Mouse (Mus musculus): Measurements from ENCODE around the gene Erlec1.

The Erlec1 gene

DNA sequence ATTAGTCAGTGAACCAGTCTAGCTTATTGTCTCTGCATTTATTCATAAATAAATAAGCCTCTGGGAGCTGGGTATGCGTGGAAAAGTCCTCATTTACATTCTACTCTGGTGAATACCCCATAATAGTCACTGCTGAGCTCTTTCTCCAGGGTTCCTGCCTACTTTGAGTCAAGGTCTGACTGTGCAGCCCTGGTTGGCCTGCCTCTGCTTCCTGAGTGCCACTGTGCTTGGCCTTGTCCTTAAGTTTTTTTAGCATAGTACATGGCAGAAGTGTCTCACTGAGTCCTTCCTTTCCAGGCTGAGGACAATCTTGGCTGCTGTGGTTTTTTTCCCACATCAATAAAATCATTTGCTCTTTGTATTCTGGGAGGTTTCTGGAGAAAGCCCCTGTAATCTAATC, 33.5 kb downstream of the Erlec1 start:
- no peak for DNase-seq (ENCODE audit: low read depth, low spot score)
- H3K36me3 ChIP-seq (ENCODE audit: control insufficient read depth, insufficient read depth, low read length, poor library complexity, severe bottlenecking), result no peaks in the 10 kb centered on the region
- no peaks in the 10 kb centered on the region for H3K27me3 ChIP-seq (ENCODE audit: control insufficient read depth, insufficient read depth, low read length, poor library complexity, severe bottlenecking)

DNA sequence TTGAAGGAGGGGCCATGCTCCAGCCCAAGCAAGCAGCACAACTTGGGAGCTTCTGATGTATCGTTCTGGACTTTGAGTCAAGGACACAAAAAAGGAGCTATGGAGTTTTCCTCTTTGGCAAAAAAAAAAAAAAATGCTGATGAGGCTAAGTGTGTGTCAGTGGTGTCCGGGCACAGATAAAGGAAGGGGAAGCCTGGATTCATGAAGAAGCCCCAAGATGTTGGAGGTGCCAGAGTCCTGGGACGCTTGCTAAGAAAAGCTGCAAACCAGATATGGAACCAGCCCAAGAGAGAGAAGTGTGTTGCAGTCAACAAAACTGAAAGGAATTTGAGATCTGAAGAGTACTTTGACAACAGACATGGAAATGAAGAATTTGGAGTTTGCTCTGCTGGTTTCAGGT, 41.8 kb downstream of the Erlec1 start:
- H3K36me3 ChIP-seq (ENCODE audit: control insufficient read depth, insufficient read depth, low read length, poor library complexity, severe bottlenecking), result no peaks in the 10 kb centered on the region
- DNase-seq (ENCODE audit: low read depth, low spot score), result no peak
- no peaks in the 10 kb centered on the region for H3K27me3 ChIP-seq (ENCODE audit: control insufficient read depth, insufficient read depth, low read length, poor library complexity, severe bottlenecking)

GRCm38 (mm10) chr11:30899312-30899711, 54.8 kb downstream of the Erlec1 start:
- no peak for DNase-seq (ENCODE audit: low read depth, low spot score)
- no peaks in the 10 kb centered on the region for H3K36me3 ChIP-seq (ENCODE audit: control insufficient read depth, insufficient read depth, low read length, poor library complexity, severe bottlenecking)
- no peaks in the 10 kb centered on the region for H3K27me3 ChIP-seq (ENCODE audit: control insufficient read depth, insufficient read depth, low read length, poor library complexity, severe bottlenecking)

DNA sequence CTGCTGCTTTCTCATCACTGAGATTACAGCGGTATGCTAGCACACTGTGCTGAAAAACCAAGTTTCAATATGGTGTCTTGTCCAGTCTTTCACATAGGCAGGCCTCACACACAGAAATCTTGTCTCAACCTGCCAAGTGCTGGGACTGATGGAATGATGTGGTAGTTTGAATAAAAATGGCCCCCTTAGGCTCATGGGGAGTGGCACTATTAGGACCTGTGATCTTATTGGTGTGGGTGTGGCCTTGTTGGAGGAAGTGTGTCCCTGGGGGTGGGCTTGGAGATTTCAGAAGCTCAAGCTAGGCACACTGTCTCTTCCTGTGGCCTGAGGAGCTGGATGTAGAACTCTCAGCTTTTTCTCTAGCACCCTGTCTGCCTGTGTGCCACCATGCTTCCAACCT, 57.9 kb downstream of the Erlec1 start:
- H3K36me3 ChIP-seq (ENCODE audit: control insufficient read depth, insufficient read depth, low read length, poor library complexity, severe bottlenecking), result no peaks in the 10 kb centered on the region
- no peak for DNase-seq (ENCODE audit: low read depth, low spot score)
- no peaks in the 10 kb centered on the region for H3K27me3 ChIP-seq (ENCODE audit: control insufficient read depth, insufficient read depth, low read length, poor library complexity, severe bottlenecking)

DNA sequence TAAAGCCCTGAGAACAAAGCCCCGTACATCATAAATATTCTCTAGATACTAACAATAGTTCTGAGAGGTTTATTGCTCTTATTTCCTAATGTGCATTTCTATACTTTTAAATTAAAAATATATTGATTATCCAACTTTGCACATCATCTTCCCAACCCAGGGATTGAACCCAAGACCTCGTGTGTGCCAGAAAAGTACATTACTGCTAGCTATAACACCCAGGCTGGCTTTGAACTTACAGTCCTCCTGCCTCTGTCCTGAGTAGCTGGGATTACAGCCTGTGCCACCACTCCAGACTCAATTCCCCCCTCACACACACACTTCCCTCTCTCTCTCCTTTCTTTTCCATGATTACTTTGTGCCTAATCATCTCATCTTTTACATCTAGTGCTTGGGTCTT, 66.0 kb downstream of the Erlec1 start:
- Histone ChIP-seq H3K27me3 (ENCODE audit: control insufficient read depth, insufficient read depth, low read length, poor library complexity, severe bottlenecking) (no peaks in the 10 kb centered on the region), H3K36me3 (ENCODE audit: control insufficient read depth, insufficient read depth, low read length, poor library complexity, severe bottlenecking) (no peaks in the 10 kb centered on the region)
- DNase-seq (ENCODE audit: low read depth, low spot score), result no peak

GRCm38 (mm10) chr11:30885171-30885871, 68.8 kb downstream of the Erlec1 start, which contains the start of the genes Gpr75 and Asb3:
Gpr75 (plus strand) TSS chr11:30885358.
Asb3 (plus strand) TSS chr11:30885416.
- DNase-seq (ENCODE audit: low read depth, low spot score), result no peak
- Histone ChIP-seq H3K36me3 (ENCODE audit: control insufficient read depth, insufficient read depth, low read length, poor library complexity, severe bottlenecking) (no peaks in the 10 kb centered on the region), H3K27me3 (ENCODE audit: control insufficient read depth, insufficient read depth, low read length, poor library complexity, severe bottlenecking) (no peaks in the 10 kb centered on the region)
